Mouse (Mus musculus) brain, adult 2 months (tissue): ENCODE measurements at regions not wholly inside any gene's neighbourhood (a gene's known extent, or its start where the extent isn't known, plus 50 kb on each side); places are given as distances from the start of the nearest gene placed in this dataset.
A peak's percentile ranks its signal among the peaks of the same experiment; 100 is the strongest.
"Not testable (repeated sequence)": the region's sequence is repeated elsewhere in the genome, so short reads cannot be mapped to it uniquely, and the experiment has no call there.

Experiments
- DNase-seq: peaks from one replicate; pipeline ENCODE4 v3.0.0; 2011; ENCODE audit warnings: low read depth, low spot score

DNA sequence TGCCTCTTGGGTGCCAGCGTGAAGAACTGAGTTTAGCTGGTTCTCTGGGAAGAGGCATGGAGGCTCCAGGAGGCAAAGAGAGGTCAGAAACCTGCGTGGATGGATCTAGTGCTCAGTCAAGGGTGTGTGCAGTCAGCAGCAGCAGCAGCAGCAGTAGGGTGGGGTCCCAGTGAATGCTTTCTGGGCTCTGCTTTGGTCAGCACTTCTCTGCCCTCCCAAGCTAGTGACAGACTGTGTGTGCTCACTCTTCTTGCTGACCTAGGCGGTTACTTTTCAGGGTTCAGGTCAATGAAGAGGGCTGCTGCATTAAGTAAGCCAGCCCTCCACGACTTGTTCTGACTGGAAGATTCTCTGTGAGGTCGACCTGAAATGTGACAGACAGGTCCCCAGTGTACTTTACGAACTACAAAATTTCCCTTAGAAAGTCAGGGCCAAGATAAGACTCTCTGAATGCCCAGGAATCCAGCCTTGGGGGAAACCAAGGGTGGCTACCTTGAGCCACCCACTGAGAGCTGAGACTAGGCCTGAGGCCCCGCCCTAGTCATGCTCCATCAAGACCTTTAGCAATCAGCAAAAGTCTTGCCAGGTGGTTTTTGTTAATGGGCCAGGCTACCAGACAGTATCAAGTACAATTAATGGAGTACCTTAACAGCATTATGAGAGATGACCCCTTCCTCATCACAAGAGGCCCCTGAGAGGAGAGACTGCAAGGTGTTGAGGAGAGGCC is 114.9 kb upstream of the Lemd2 start:
- DNase-seq, result no peak

DNA sequence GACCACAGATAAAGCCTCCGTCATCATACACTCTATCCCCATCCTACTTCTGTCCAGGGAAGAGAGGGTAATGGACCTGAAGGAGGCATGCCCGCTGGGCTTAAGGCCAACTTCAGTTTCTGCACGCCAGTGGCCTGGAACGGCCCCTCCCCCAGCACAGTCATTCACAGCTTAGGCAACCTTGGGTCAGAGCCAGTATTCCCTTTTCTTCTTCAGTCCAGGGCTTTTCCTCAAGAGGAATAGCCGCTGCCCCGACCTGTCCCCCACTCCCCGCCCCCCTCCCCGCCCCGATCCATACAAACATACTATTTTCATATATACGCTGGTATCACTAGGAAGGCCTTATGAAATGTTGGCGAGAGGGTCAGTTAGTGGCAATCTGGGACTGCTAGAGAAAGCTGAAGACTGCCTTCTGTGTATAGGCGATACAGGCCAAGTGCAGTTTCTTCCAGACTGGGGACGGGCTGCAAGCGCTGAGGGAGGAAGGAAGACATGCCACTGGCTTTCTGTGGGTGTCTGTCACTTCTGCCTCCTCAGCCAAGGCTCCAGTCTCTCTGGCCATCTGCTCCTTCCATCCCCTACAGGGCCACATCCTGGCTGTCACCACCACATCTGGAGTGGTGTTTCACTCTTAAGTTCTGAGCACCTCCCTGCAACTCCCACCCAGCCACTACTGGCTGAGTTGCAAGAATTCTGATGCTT is 113.5 kb upstream of the Lemd2 start:
- DNase-seq, result peak; percentile 49

DNA sequence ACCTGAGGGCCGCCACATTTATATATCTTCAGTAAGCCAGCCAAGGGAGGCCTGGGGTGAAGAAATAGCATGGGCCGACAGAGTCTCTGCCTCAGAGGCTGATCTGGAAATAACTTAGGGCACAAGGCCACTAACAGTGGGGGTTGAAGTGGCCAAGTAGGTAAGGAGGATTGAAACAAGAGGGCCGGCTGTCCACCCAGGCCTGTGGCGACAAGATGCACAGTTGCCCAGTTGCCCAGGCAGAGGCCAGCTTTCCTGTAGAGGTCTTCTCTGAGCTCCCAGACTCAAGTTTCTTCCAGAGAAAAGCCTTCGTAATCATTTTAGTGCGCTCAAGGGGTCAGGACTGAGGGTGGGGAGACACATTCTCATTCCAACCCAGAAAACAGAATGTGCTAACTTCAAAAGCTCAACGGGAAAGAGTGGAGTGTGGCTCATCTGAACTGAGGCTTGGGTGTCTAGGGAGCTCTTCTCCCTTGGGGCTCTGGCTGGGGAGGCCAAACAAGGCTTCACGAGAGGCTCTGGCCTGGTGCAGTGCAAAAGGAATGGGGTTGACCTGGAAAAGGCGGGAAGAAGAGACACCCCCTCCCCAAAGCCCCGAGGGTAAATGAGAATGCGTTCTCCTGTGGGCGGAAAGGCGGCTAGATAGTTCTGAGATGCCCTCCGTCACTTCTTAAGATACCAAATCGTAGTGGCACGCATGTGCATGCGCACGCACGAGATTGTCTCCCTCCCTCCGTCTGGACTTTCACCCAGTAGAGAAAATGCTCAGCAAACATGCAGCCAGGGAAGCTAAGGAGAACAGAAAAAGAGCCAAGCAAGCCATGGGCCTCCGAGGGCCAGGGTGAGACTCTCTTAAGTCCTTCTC is 112.7 kb upstream of the Lemd2 start:
- no peak for DNase-seq

DNA sequence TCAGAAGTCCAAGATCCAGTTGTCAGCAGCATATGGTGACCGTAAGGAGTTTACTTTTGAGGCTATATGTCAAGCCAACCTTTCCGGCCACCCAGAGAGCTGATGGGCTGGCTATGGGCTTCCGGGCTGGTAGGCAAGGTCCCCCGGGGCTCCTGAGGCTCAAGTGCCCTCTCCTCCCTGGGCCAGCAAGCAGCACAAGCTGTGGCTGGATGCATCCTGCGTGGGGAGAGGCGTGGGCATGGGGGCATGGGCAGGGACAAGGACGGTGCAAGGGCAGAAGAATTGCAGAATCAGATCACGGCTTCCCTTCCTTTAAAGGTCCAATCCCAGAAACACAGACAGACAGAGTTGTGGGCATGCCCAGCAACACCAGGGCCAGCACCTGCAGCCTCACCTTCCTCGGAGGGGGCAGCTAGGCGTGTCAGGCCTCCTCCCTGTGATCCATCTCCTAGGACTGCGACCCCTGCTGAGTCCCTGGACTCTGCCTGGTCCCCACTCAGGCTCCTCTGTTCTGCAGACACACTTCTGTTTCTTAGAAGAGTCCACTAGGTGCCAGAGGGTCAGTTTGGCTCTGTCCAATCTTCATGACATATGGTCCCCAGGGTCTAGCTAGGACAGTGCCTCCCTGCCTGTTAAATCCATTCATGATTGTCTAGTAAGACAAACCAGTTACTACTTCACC is 111.8 kb upstream of the Lemd2 start:
- no peak for DNase-seq

DNA sequence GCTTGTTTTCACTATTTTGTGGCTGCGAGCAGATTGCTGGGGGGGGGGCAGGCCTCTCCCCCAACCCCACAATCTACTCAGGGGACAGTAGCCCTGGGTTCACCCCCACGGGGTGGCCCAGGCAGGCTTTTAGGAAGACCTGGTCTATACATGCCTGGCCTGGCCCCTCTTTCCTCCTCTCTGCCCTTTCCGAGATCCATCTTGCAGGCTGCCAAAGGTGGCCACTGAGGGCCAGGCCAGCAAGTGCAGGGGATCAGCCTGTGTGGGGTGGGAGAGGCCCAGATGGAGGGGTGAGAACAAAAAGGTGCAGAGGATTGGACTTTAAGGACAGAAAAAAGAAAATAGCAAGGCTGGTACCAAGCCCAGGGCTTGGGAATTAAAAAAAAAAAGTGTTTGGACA is 111.2 kb upstream of the Lemd2 start:
- no peak for DNase-seq

DNA sequence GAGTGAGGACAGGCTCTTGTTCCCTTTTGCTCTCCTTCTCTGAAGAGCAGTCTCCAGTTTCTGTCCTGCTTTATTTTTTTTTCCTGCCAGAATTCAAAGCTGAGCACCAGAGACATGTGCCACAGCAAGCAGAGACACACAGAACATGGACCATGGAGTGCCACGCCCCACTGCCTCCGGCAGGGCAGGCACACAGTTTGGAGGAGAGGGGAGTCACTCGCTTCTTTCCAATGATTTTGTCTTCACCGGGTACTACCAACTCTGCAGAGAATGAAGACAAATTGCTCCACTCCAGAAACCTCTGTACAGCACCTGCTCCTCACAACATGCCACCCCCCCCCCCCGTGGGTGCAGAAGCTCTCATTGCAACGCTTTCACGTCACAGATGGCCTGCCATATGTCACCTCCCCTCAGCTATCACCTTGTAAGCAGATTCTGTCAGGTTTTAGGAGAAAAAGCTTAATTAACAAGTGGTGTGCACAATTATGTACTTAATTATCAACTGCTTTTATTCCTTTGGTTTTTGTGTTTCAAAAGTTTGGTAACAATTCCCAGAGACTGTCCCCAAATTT is 110.6 kb upstream of the Lemd2 start:
- peak; percentile 83 for DNase-seq

DNA sequence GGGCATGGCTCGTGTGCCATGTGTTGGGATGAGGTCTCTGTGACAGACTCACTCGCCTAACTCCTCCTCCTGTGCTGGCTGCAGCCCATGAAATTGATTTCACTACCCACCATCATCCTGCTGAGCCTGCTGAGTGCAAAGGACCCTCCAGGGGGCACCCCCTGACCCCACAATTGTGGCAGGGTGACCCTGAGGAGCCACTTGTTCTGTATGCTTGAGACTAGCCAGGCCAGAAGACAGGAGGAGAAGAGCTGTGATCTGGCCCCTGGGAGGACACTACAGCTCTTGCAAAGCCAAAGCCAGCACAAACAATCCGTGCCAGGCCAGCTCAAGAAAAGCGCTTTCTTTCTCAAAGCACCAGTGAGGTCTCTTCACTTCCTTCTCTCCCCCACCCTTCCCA is 104.7 kb upstream of the Lemd2 start:
- no peak for DNase-seq

DNA sequence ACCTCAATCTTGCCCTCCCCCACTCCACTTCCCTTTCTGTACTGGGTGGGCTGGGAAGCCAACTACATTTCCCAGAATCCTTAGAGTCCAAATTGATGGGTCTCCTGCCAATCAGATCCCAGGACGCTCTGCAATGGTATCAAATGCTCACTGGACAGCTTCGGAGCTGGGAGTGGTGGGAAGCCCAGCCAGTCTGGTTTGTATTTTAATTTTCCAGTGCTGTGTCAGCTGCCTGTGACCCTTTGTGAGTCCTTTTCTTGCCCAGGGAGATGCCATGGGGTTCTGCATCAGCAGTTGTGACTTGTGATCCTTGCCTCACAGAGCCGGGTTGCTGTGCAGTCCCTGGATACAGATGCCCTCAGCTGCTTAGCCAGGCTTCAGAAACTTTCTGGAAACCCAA is 100.6 kb upstream of the Lemd2 start:
- peak; percentile 21 for DNase-seq

DNA sequence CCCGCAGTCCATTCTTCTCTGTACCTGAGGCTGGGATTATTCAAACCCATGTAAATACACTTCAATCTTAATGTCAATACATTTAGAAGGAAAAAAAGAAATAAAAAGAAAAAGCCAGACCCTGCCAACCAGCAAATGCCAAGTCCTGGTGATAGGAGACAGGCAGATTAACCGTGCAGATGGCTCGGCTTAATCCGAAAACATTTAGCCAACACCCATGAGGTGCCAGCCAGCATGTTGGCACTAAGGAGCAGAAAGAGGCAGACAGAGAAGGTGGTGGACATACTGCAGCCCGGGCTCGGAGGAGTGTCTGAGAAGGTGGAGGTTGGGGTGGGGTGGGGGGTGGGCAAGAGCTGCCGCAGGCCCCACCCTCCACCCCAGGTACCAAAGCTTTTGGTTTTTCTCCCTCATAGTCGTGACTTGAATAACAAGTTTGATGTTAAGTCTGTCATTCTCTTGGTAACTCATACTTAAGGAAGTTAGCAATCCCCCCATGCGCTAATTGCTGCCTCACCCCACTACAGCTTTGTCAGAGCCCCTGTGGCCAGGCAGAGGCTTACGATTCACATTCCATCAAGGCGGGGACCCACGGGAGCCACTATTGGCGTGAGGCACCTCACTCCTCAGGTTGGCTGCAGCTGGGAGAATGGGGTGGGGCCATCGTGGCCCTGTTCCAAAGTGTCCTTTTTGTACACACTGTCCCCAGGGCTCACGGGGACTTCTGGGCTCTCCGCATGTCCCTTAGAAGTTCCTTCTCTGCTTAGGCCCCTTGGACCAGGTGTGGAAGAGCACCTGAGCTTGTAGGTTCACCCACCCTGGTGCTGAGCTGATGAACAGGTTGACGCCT is 99.6 kb upstream of the Lemd2 start:
- DNase-seq, result peak; percentile 88

DNA sequence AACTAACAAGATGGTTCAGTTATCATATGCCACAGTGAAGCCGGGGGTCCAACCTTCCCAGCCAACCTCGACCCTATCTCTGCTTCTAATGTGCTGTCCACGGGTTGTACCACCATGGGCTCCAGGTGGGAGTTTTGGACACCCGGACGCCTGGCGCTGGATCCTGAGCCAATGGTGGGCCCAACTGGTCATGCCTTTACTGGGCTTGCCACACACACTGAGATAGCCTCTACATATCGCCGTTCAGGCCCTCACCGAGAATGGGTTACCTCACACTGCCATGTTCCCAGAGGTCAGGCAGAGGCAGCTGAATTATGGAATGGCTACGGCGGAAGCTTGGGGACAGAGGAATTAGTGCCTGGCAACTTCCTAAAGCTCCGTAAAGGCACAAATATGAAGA is 98.8 kb upstream of the Lemd2 start:
- DNase-seq, result no peak

DNA sequence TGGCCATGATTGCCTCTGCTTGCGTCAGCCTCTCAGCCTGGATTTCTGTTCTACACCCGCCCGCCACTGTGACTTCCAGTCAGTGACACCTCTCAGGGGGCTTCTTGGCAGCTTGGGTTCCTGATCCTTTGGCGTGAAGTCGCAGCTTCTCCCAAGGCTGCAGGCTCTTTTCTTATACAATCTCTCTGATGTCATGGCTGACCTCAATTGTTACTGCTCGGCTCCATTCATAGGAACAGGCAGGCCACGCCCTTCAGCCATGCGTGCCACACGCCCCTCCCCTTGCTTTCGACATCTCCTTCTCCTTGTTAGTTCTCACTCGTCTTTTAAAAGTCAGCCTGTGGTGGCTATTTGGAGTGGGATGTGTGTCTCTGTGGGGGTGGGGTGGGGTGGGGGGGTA is 97.1 kb upstream of the Lemd2 start:
- DNase-seq, result no peak

DNA sequence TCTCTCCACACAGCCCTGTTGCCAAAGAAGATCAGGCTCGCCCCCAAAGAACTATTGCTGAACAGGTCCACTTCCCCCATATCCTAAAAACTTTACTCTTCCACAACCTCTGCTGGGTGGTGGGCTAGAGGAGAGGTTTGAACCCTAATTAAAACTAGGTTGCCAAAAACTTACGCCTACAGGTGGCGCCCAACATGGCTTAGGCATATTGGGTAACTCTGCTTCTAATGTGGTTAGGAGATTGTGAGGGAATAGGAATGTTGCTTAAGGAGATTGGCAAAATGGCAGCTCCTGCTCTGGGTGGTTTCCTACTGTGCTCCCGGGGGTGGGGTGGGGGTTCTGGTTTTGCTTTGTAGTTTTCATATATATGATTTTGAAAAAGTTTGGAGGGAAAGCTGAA is 95.0 kb upstream of the Lemd2 start:
- DNase-seq, result no peak

DNA sequence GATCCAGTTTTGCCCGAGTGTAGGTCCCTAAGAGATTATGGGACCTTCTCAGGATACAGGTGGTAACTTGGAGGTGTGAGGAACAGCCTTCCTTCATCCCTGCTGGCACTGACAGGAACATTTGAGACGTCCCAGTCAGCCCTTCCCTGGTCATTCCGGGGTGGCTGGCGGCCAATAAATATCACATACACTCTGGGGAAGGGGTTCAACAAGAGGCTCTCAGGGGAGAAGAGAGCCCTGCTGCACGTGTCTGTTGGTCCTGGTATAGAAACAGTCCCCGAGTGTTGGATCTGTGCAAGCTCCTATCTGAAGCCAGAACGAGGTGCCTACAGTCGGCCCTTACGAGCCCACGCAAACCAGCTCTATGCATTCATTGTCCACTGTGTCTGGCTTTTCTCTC is 94.1 kb upstream of the Lemd2 start:
- DNase-seq, result no peak

DNA sequence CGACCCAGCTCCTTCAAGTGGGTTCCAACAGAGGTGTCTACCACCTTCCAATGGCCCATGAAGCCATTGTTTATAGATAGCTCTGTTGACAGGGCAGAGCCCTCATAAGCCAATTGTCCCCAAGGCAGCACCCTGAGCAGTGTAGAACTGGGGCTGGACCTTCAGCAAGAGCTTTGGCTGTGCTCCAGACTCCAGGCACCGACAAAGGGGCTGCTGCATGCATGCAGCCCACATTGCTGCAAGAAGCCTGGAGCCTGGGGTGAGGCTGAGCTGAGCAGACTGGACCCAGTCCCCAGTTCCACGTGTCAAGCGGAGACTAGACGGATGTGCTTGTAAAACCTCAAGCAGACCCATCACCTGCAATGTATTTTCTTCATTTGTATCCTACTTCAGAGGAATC is 91.9 kb upstream of the Lemd2 start:
- no peak for DNase-seq

DNA sequence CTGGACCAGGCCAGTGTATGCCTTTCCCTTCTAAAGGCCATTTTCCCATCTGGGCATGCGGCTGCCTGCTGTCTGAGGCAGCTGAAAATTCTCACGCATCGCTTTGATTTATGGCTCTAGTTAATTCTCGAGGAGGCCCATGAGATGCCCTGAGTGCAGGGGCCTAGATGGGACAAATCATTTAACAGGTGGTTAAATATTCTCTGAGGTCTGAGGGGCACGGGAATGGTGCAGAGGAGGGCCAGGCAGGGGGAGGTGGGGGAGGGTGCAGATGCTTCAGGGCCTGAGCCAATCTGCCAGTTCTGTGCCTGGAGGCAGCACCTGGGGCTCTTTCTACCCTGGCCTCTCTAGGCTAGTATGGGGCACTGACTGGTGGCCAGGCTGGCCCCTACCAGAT is 89.9 kb upstream of the Lemd2 start:
- DNase-seq, result no peak

DNA sequence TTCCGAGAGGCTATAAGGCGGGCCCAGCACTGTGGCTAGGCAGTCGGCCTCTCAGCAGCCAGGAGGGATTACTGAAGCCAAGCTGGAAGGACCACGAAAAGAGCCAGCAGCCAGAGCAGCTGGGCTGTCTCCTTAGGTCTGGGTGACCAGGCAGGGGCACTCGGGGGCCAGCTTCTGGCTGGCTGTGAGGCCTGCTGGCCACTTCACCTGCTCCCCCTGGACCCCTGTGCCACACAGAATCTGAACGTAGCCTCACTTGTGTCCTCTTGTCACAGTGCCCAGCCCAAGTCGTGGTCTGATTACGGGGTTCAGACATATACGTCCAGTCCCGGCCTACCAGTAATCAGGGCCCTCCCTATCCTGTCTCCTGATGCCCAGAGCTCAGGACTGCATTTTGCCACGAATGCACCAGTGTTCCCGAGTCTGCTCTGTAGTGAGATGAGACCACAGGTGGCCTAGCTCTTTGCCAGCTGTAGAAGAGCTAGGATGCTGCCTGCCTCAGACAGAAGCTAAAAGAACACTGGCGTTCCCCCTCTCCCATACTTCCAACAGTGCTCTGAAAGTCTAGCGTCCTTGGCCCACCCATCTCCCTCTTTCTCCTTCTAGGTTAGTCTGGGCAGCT is 89.4 kb upstream of the Lemd2 start:
- DNase-seq, result no peak

DNA sequence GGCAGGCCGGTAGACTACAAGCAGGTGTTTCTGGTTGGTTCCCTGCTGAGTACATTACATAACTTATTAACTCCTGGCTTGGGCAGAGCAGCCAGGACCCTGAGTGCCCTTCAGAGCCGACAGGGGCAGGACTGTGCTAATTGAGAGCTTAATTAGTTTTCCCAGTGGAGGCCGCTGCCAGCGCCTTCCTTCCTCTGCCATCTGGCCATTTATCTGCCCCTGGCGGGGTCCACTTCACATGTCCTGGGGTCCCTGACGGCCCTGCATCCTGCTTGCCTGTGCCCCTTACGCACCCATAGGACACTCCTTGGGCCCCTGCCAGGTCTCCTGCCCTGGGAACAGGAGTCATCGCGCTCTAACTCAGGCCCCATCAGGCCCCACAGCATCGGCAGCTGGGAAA is 87.4 kb upstream of the Lemd2 start:
- DNase-seq, result peak; percentile 29

DNA sequence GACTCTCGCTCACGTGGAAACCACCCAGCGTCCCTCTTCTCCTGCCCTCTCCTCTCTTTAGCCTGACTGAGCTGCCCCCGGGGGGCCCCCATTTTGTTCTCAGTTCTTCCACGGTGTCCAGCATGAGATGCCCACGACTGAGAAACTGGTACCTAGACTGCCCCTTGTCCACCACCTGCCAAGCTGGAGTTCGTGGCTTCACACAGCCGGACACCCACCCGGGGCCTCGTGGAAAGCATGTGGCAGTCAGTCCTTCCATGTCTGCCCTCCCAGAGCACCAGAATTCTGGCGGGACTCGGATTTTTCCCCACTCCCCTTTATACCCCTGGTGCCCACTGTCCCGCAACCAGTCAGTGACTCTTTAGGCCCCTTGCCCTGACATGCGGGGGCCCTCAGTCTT is 86.9 kb upstream of the Lemd2 start:
- no peak for DNase-seq

DNA sequence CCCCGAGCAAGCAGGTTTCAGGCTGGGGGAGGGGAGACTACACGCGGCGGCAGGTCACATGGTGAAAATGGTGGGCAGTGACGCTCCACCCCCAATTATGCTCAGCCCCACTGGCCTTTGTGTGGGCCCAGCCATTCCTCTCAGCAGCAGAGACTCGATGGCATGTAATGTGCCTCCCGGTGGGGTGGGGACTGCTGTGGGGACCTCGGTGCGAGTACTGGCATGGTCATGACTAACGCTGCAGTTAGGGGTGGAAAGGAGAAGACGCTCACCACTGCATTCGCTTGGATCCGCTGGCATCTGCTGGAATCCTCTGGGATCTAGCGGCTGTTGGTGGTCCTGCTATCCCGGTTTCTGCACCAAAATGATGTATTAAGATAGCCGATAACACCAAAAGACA is 86.0 kb upstream of the Lemd2 start:
- DNase-seq, result no peak

DNA sequence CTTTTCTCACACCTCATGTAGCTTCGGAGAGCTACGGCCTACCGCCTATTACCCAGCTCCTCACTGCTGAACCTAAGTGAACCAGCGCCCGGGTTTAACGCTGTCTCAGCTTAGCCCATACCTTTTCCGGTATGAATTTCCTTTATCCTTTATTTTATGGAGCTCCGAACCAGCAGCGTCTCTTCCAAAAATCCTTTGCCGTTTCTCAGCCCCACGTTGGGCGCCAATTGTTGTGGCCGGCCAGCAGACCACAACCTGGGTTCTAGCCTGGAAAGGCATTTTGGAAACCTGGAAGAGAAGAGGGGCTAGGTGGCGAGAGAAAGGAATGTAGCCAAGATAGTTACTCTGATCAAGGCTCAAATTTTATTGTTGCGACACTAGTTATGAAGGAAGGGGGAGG is 85.5 kb upstream of the Lemd2 start:
- DNase-seq, result not testable (repeated sequence)
